Mouse (Mus musculus): ENCODE measurements around the gene Jmjd1c.

The Jmjd1c gene

DNA sequence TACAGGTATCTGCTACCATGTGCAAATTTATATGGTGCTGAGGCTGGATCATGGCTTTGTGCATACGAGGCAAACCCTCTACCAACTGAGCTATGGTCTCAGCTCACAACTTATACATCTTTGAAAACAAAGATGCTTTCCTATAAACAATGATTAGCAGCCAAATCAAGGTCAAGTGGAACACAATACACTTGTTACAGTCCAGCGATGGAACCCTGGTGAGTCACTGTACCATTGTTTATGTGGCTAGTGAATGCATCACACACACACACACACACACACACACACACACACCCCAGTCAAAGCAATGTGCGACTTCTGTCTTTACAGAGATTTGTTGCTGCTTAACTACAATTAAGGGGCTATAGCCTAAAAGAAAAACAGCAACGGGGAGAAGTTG lies 24.5 kb upstream of the Jmjd1c start:
- no peak for DNase-seq (ENCODE audit: low read depth in 2 of 2, low spot score in 2 of 2)

- peak in 1 of 2 experiments; percentile 9 for DNase-seq (ENCODE audit: low read depth in 2 of 2, low spot score in 2 of 2)
These were observed 24.0 kb upstream of the Jmjd1c start for GRCm38 (mm10) chr10:67071884-67072283.

- no peak for DNase-seq (ENCODE audit: low read depth in 2 of 2, low spot score in 2 of 2)
These were observed 23.3 kb upstream of the Jmjd1c start for GRCm38 (mm10) chr10:67072600-67072999.

- no peak for DNase-seq (ENCODE audit: low read depth in 2 of 2, low spot score in 2 of 2)
These were observed 22.3 kb upstream of the Jmjd1c start for GRCm38 (mm10) chr10:67073577-67073976.

DNA sequence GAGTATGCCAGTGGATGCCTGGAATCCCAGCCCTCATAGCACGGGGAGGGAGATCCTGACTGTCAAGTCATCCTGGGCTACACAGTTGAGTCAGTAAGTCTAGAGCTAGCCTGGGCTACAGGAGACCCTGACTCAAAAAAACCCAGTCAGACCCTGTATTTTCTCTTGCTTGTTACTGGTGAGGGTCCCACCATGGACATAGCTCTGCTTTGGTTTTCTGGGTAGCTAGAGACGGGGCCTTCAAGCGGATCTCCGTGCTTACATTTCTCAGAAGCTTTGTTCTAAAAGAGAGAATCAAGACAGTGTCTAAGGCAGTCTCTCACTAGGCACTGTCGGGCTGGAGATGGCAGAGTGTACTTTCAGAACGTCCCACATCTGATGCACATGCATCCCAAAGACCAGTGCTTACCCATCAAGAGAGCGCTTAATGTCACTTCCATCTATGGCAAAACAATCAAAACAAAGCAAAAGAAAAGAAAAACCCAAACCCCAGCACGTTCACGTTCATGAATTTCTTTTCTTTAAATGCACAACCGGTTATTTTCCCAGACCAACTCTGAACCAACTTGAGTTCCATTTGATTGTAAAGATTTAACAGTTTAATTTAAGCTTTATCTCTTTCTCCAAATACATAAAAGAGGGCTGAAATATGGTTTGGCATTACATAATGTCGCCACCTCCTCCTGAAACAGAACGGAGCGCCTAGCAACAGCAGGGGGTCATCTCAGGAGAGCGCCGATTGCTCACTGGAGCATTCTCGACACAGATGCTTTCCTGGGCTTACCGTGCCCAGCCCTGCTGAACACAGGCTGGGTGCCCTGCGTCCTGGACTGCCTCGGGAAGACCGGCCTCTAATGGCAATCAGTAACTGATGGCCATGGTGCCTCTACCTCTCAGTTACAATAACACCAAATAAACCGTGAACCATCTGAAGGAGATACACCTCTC lies 19.7 kb upstream of the Jmjd1c start:
- no peak for DNase-seq (ENCODE audit: low read depth in 2 of 2, low spot score in 2 of 2)

DNA sequence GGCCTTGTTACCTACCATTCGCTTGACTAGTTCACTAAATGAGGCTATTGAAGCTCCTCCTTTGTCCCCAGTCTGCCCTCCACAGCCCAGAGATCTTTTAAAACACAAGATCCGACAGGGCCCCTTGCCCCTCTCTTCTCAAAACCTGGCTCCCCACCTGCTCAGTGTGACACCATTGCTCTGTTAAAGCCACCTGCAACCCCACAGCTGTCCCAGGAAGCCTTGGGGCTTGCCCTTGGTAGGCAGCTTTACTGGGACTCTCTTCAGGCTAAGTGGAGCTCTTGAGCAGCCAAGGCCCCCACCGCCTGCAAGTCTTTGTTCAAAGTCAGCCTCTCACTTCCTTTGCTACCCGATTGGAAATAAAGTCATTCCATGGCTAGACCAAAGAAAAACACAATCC lies 16.9 kb upstream of the Jmjd1c start:
- DNase-seq (ENCODE audit: low read depth in 2 of 2, low spot score in 2 of 2), result no peak

GRCm38 (mm10) chr10:67081206-67082007 lies 14.5 kb upstream of the Jmjd1c start:
- no peak for DNase-seq (ENCODE audit: low read depth in 2 of 2, low spot score in 2 of 2)

GRCm38 (mm10) chr10:67082531-67082930 lies 13.4 kb upstream of the Jmjd1c start:
- DNase-seq (ENCODE audit: low read depth in 2 of 2, low spot score in 2 of 2), result no peak

DNA sequence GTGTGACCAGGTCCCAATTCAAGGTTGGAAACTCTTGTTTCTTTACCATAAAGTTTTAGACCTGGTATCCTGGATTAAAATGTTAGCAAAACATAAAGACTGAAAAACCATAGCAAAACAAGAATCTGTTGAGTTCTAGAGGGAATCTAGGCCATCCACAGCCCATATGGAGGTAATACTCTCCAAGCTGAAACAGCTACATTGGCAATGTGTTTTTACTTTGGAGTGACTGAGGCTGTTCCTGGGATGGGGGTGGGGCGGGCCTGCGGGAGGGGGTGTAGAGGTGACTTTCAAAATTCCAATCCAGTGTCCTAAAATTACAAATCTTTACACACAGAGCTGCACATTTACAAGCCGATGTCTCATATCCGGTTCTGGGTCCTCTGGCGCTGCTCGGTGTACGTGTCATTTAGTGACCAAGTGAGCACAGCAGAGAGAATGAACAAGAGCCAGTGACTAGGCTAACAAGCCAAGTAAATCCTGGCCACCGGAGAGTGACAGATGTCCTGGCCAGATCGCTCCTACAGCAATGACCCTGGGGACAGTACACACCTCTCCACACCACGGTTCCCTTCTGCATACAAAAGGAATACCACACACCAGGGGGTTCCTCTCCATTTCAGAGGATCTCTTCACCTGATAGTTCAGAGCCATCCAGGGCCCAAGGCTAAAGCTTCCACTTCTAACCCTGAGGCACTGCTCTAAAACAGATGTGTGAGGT lies 12.3 kb upstream of the Jmjd1c start:
- DNase-seq (ENCODE audit: low read depth in 2 of 2, low spot score in 2 of 2), result no peak

DNA sequence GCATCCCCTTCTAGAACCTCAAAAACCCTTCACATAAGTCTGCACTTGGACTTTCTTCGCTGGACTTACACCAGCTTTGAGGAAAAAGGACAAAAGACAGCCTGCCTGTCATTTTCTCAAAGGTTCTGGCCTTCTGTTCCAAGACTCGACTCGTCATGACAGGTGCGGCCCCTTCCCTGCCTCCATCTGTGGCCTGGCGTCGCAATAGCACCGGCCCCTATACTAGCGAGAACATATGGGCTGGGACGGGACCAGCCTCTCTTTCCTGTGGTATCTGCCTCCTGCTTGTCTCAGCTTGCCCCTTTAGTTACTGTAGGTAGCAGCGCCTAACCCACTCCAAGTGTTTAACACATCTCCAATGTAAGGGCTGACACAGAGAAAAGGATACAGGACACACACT lies 10.8 kb upstream of the Jmjd1c start:
- DNase-seq (ENCODE audit: low read depth in 2 of 2, low spot score in 2 of 2), result no peak

- DNase-seq (ENCODE audit: low read depth in 2 of 2, low spot score in 2 of 2), result no peak
These were observed 10.0 kb upstream of the Jmjd1c start for GRCm38 (mm10) chr10:67085916-67086315.

GRCm38 (mm10) chr10:67087447-67088226 lies 8.3 kb upstream of the Jmjd1c start:
- no peak for DNase-seq (ENCODE audit: low read depth in 2 of 2, low spot score in 2 of 2)

DNA sequence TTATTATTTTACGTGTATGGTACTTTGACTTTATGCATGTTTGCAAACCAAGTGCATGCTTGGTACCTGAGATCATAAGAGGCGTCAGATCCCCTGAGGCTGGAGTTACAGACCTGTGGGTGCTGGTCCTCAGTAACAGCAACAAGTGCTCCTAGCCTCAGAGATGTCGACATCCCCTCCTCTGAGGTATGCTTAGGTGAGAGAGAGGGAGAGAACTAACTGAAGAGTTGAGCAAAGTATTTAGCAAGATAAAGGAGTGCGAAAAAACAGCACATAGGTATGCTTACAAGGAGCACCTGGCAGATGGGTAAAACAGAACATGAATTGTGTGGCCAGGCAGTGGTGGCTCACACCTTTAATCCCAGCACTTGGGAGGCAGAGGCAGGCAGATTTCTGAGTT lies 5.3 kb upstream of the Jmjd1c start:
- DNase-seq (ENCODE audit: low read depth in 2 of 2, low spot score in 2 of 2), result no peak

GRCm38 (mm10) chr10:67094922-67095321 lies 1.0 kb upstream of the Jmjd1c start:
- no peak for DNase-seq (ENCODE audit: low read depth in 2 of 2, low spot score in 2 of 2)

DNA sequence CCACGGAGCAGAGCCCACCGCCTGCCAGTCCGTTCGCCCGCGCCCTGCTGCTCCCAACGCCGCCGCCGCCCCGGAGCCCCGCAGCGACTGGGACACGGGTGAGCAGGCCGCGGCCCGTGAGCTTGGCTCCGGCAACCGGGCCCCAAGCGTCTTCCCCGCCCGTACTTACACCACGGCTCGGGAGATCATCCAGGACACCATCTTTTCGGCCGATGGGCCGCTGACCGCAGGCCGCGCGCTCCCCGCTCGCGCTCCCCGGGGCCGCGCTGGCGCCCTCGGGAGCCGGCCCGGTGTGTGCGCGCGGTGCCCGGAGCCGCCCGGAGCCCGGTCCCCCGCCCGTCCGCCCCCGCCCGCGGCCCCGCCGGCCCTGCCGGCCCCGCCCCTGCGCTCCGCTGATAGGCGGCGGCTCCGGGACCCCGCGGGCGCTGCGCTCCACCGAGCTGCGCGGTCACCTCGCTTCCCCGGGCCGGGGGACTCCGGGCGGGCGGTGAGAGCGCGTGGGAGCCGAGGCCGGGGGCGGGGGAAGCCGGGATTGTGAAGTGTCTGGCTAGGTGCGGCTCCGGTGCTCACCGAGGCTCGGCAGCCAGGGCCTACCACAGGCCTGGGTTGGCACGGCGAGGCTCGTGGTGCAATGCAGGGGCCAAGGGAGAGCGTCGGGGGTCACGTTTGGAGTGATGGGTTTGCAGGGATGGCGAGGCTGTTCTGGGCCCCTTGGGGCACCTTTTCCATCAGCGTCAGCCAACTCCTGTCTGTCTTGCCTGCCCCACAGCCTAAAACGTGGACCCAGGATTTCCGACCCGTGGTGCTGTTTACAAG lies 904 bp downstream of the Jmjd1c start, which contains the start of gene Reep3:
TSS of gene Reep3 (minus strand) at position 325 of the 816 bp plus-strand sequence.
- peak; percentile 25 to 35 for DNase-seq (ENCODE audit: low read depth in 2 of 2, low spot score in 2 of 2)

- DNase-seq (ENCODE audit: low read depth in 2 of 2, low spot score in 2 of 2), result no peak
These were observed 1.7 kb downstream of the Jmjd1c start for GRCm38 (mm10) chr10:67097437-67098150.

GRCm38 (mm10) chr10:67098408-67099050 lies 2.6 kb downstream of the Jmjd1c start:
- DNase-seq (ENCODE audit: low read depth in 2 of 2, low spot score in 2 of 2), result no peak

DNA sequence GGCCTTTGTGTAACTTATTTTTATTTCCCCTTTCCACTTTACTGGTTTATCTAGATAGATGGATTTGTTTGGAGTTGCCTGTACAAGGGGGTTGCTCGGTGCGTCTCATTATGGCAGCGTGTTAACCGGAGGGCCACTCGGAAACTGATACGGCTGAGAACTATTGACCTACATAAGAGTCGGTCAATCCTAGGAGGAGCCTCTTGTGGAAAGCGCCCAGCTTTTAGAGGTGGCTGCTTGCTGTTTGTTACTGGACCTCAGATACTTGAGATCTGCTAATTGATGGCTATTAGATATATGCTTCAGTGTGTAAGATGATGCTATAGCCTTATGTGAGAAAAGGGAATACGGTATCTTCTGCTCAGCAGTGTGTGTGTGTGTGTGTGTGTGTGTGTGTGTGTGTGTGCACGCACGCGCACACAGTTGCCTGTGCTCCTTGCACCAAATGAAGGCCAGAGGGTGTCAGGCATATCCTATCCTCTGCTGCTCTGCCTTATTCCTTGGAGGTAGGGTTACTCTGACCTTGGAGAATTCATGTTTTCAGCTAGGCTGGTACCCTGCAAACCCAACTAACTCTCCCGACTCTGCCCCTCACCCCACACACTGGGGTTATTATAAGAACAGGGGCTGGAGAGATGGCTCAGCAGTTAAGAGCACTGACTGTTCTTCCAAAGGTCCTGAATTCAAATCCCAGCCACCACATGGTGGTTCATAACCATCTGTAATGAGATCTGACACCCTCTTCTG lies 3.4 kb downstream of the Jmjd1c start:
- no peak for DNase-seq (ENCODE audit: low read depth in 2 of 2, low spot score in 2 of 2)

All from CD8-positive naive resting alpha-beta T cell, adult 2 months (primary cell).